Mouse (Mus musculus): ENCODE measurements around the gene Dyrk1a. TPM values are rescaled to one million over a fixed set of nuclear protein-coding genes. Genes with fewer than 3 reads are reported as not detected.

Gene Dyrk1a
- total and polyA plus RNA-seq, 3 experiments = 28.2 to 80.5 (median 74.0) TPM

GRCm38 (mm10) chr16:94588171-94588570 is 18.4 kb downstream of the Dyrk1a start:
- no peak overlapping the region for H3K9ac ChIP-seq (ENCODE audit: low read depth, low read length)
- intact Hi-C loops (cut with DNase I) = no loop called here
- no peak for TF ChIP-seq POLR2A (IDR thresholded peaks at IDR 0.05; ENCODE audit: insufficient read depth, low read depth, low read length)
- TF ChIP-seq CTCF (IDR thresholded peaks at IDR 0.05) = no peak
- TF ChIP-seq EP300 (IDR thresholded peaks at IDR 0.05; ENCODE audit: insufficient read depth, low read depth, low read length) = no peak
- H3K4me1 ChIP-seq (ENCODE audit: control insufficient read depth, insufficient read depth, low read length) = peaks cover 40% of the 10 kb centered on the region
- no peak for DNase-seq
- H3K27ac ChIP-seq = no peak overlapping the region
- H3K4me3 ChIP-seq = no peak overlapping the region
- WGBS = 36% methylated on average over 8 of the region's 8 CpGs
- peaks cover 25% of the 10 kb centered on the region for H3K36me3 ChIP-seq (ENCODE audit: control insufficient read depth, insufficient read depth, low read length)
- H3K27me3 ChIP-seq (ENCODE audit: control insufficient read depth, insufficient read depth, low read length) = no peaks in the 10 kb centered on the region
- peaks cover 18% of the 10 kb centered on the region for H3K79me2 ChIP-seq (replicated peaks; ENCODE audit: control insufficient read depth, insufficient read depth, low read length)

- 76% methylated on average over 6 of the region's 6 CpGs for WGBS
- Histone ChIP-seq H3K27me3 (ENCODE audit: control insufficient read depth, insufficient read depth, low read length) (no peaks in the 10 kb centered on the region), H3K9ac (ENCODE audit: low read depth, low read length) (no peak overlapping the region), H3K4me3 (no peak overlapping the region), H3K36me3 (ENCODE audit: control insufficient read depth, insufficient read depth, low read length) (peaks cover 21% of the 10 kb centered on the region), H3K79me2 (replicated peaks; ENCODE audit: control insufficient read depth, insufficient read depth, low read length) (peaks cover 14% of the 10 kb centered on the region), H3K27ac (no peak overlapping the region), H3K4me1 (ENCODE audit: control insufficient read depth, insufficient read depth, low read length) (peaks cover 34% of the 10 kb centered on the region)
- DNase-seq = no peak
- TF ChIP-seq CTCF (IDR thresholded peaks at IDR 0.05) (no peak), POLR2A (IDR thresholded peaks at IDR 0.05; ENCODE audit: insufficient read depth, low read depth, low read length) (no peak), EP300 (IDR thresholded peaks at IDR 0.05; ENCODE audit: insufficient read depth, low read depth, low read length) (no peak)
- intact Hi-C loops (cut with DNase I) = no loop called here
Observed at GRCm38 (mm10) chr16:94588974-94589373, 19.2 kb downstream of the Dyrk1a start.

- Histone ChIP-seq H3K79me2 (replicated peaks; ENCODE audit: control insufficient read depth, insufficient read depth, low read length) (peaks cover 14% of the 10 kb centered on the region), H3K4me3 (no peak overlapping the region), H3K4me1 (ENCODE audit: control insufficient read depth, insufficient read depth, low read length) (peaks cover 35% of the 10 kb centered on the region), H3K36me3 (ENCODE audit: control insufficient read depth, insufficient read depth, low read length) (peaks cover 23% of the 10 kb centered on the region), H3K27ac (no peak overlapping the region), H3K27me3 (ENCODE audit: control insufficient read depth, insufficient read depth, low read length) (no peaks in the 10 kb centered on the region), H3K9ac (ENCODE audit: low read depth, low read length) (no peak overlapping the region)
- DNase-seq = no peak
- WGBS = 52% methylated on average over 1 of the region's 1 CpGs
- TF ChIP-seq CTCF (IDR thresholded peaks at IDR 0.05) (no peak), EP300 (IDR thresholded peaks at IDR 0.05; ENCODE audit: insufficient read depth, low read depth, low read length) (no peak), POLR2A (IDR thresholded peaks at IDR 0.05; ENCODE audit: insufficient read depth, low read depth, low read length) (no peak)
- intact Hi-C loops (cut with DNase I) = no loop called here
Observed at GRCm38 (mm10) chr16:94589648-94590047, 19.8 kb downstream of the Dyrk1a start.

- Histone ChIP-seq H3K27ac (no peak overlapping the region), H3K9ac (ENCODE audit: low read depth, low read length) (no peak overlapping the region), H3K4me1 (ENCODE audit: control insufficient read depth, insufficient read depth, low read length) (peaks cover 32% of the 10 kb centered on the region), H3K4me3 (no peak overlapping the region), H3K79me2 (replicated peaks; ENCODE audit: control insufficient read depth, insufficient read depth, low read length) (peaks cover 15% of the 10 kb centered on the region), H3K27me3 (ENCODE audit: control insufficient read depth, insufficient read depth, low read length) (no peaks in the 10 kb centered on the region), H3K36me3 (ENCODE audit: control insufficient read depth, insufficient read depth, low read length) (peaks cover 24% of the 10 kb centered on the region)
- no peak for DNase-seq
- intact Hi-C loops (cut with DNase I) = no loop called here
- TF ChIP-seq POLR2A (IDR thresholded peaks at IDR 0.05; ENCODE audit: insufficient read depth, low read depth, low read length) = no peak
- TF ChIP-seq CTCF (IDR thresholded peaks at IDR 0.05) = no peak
- no peak for TF ChIP-seq EP300 (IDR thresholded peaks at IDR 0.05; ENCODE audit: insufficient read depth, low read depth, low read length)
- 53% methylated on average over 1 of the region's 1 CpGs for WGBS
Observed at GRCm38 (mm10) chr16:94590214-94590613, 20.4 kb downstream of the Dyrk1a start.

- 68% methylated on average over 8 of the region's 8 CpGs for WGBS
- H3K9ac ChIP-seq (ENCODE audit: low read depth, low read length) = no peak overlapping the region
- peaks cover 18% of the 10 kb centered on the region for H3K79me2 ChIP-seq (replicated peaks; ENCODE audit: control insufficient read depth, insufficient read depth, low read length)
- TF ChIP-seq CTCF (IDR thresholded peaks at IDR 0.05) = no peak
- no peak for TF ChIP-seq EP300 (IDR thresholded peaks at IDR 0.05; ENCODE audit: insufficient read depth, low read depth, low read length)
- TF ChIP-seq POLR2A (IDR thresholded peaks at IDR 0.05; ENCODE audit: insufficient read depth, low read depth, low read length) = no peak
- DNase-seq = no peak
- intact Hi-C loops (cut with DNase I) = no loop called here
- H3K4me3 ChIP-seq = no peak overlapping the region
- H3K27ac ChIP-seq = peak overlapping the region; percentile 32
- H3K4me1 ChIP-seq (ENCODE audit: control insufficient read depth, insufficient read depth, low read length) = peaks cover 30% of the 10 kb centered on the region
- peaks cover 22% of the 10 kb centered on the region for H3K36me3 ChIP-seq (ENCODE audit: control insufficient read depth, insufficient read depth, low read length)
- no peaks in the 10 kb centered on the region for H3K27me3 ChIP-seq (ENCODE audit: control insufficient read depth, insufficient read depth, low read length)
Observed at GRCm38 (mm10) chr16:94590977-94591376, 21.2 kb downstream of the Dyrk1a start.

- Histone ChIP-seq H3K36me3 (ENCODE audit: control insufficient read depth, insufficient read depth, low read length) (peaks cover 20% of the 10 kb centered on the region), H3K27ac (peak overlapping the region; percentile 32), H3K9ac (ENCODE audit: low read depth, low read length) (no peak overlapping the region), H3K4me3 (no peak overlapping the region), H3K4me1 (ENCODE audit: control insufficient read depth, insufficient read depth, low read length) (peaks cover 28% of the 10 kb centered on the region), H3K79me2 (replicated peaks; ENCODE audit: control insufficient read depth, insufficient read depth, low read length) (peaks cover 16% of the 10 kb centered on the region), H3K27me3 (ENCODE audit: control insufficient read depth, insufficient read depth, low read length) (no peaks in the 10 kb centered on the region)
- no peak for DNase-seq
- 37% methylated on average over 3 of the region's 3 CpGs for WGBS
- intact Hi-C loops (cut with DNase I) = no loop called here
- TF ChIP-seq EP300 (IDR thresholded peaks at IDR 0.05; ENCODE audit: insufficient read depth, low read depth, low read length) (no peak), CTCF (IDR thresholded peaks at IDR 0.05) (no peak), POLR2A (IDR thresholded peaks at IDR 0.05; ENCODE audit: insufficient read depth, low read depth, low read length) (no peak)
Observed at GRCm38 (mm10) chr16:94591536-94591935, 21.7 kb downstream of the Dyrk1a start.

Measured in heart, adult 2 months (tissue).